Mouse (Mus musculus) lung, postnatal 14 days (tissue): ENCODE results near the gene Magi2.
A peak's percentile ranks its signal among the peaks of the same experiment; 100 is the strongest.
"Not testable (repeated sequence)": the region's sequence is repeated elsewhere in the genome, so short reads cannot be mapped to it uniquely, and the experiment has no call there.

Experiments
- DNase-seq: peaks from one replicate; pipeline ENCODE4 v3.0.0; 2021

Gene Magi2

GRCm38 (mm10) chr5:19465383-19465782, 238.5 kb downstream of the Magi2 start:
- DNase-seq = no peak

GRCm38 (mm10) chr5:19472851-19473439, 246.1 kb downstream of the Magi2 start:
- no peak for DNase-seq

DNA sequence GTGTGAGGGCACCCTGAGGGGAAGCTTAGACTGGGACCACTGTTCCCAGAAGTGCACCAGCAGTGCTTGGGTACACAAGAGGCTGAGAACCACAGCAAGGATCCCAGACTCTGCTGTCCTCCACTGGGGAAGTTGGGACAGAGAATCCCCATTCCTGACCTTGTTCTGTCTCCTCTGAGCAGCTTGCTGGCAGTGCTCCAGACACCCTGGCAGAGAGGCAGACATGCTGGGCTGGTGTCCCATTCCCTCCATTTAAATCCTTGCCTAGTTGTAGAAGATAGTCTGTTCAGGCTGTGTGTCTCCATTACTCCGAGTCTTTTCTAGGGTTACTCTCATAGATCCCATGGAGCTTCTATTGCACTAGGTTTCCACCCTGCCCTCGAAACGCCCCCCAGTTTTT, 256.1 kb downstream of the Magi2 start:
- peak; percentile 35 for DNase-seq

- DNase-seq = no peak
Observed at GRCm38 (mm10) chr5:19487947-19488346, 261.1 kb downstream of the Magi2 start.

- no peak for DNase-seq
Observed at GRCm38 (mm10) chr5:19501005-19501404, 274.2 kb downstream of the Magi2 start.

- no peak for DNase-seq
Observed at GRCm38 (mm10) chr5:19522168-19522567, 295.3 kb downstream of the Magi2 start.

GRCm38 (mm10) chr5:19539348-19539747, 312.5 kb downstream of the Magi2 start:
- DNase-seq = no peak

DNA sequence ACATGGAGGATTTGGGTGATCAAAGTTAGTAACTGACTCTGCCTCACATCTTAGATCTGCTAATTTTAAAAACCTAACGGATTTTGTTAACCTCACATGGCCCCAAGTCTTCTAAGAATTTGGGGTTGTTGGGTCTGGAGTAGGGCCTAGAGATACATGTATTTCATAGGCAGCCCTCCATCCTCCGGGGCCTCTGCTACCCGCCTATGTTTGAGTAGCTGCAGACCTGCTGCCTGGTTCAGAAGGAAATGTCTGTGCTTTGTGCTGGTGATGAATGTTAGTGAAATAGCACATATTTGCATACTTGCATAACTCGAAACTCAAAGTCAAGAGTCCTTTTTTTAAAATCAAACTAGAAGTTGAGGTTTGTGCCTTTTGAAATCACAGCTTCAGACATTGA, 319.6 kb downstream of the Magi2 start:
- DNase-seq = no peak

DNA sequence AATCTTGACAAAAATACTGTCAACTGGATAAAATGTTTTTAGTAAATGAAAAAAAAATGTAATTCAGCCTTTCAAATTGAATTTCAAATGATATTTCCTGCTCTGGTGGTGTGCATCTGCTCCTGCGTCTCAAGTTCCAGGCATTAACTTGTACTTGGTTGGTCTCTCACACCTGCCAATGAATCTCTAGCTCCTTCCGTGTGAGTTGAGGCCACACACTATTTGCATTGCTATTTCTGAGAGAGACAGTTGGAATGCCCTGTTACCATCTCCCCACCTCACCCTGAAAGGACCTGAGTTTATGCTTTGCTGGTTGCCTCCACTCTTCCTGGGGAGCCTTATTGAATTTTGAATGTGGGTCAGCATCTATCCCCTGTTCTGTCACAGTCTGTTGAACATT, 320.1 kb downstream of the Magi2 start:
- DNase-seq = no peak

DNA sequence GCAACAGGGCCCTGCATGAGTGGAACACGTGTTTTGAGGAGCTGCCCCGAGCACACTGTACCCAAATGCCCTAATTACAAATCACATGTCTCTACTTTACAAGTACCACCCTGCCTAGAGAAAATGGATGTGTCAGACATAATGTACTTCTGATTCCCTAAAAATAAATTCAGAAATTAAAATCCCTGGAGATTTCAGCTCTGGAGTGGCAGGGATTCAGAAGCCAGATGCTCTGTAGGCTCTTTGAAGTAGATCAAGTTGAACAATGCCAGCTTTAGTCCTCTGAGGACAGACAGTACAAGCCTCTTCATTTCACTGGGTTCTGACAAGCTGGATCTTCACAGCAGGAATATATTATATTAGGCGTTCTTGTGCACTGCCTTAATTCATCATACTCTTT, 326.7 kb downstream of the Magi2 start:
- no peak for DNase-seq

DNA sequence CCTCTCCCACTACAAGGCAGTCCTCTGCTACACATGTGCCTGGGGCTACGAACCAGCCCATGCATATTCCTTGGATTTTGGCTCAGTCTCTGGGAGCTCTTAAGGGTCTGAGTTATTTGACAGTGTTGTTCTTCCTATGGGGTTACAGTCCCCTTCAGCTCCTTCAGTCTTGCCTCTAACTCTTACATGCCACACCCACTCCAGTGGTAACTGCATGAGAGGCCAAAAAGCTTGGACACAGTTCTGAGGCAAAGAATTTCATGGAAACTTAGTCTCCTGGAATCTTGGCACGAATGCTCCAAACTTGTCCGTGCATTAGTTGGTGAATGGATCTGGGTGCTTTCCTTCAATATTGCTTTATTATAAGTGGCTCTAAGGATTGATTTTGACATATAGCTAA, 338.8 kb downstream of the Magi2 start:
- DNase-seq = no peak

DNA sequence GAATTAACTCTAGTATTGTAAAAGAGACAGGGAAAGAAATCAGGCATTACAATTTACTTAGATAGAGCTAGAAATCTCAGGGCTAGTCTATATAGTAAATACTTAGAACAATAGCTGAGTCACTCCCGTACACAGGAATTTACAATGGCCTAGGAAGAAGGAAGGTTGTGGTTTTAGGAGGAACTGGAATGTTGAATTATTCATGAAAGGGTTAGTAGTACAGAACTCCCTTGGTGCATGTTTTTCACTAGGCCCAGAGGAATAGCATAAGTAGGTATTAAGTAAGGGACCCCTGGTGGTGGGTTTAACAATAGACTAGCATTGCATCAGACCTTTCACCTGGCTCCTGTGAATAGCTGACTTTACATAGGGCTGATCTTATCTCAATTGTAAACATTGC, 339.3 kb downstream of the Magi2 start:
- DNase-seq = not testable (repeated sequence)

GRCm38 (mm10) chr5:19607700-19608099, 380.9 kb downstream of the Magi2 start:
- DNase-seq = no peak

GRCm38 (mm10) chr5:19611788-19612187, 385.0 kb downstream of the Magi2 start:
- DNase-seq = no peak

DNA sequence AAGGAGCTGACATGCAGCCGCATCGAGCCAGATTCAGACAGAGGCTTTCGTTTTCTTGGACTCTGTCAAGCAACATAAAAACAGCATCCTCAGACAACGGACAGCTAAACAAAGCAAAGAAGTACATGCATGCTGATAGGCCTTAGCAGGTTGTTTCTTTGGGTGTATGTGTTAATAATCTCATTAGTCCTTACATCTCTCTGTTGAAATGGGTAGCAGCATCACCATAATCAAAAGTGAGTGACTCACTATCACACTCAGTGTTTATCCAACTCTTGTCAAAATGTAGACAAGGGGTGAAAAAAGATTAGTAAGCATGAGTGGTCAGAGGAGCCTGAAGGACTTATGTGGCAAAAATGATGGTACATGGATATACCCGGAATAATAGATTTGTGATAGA, 394.8 kb downstream of the Magi2 start:
- DNase-seq = no peak

- no peak for DNase-seq
Observed at GRCm38 (mm10) chr5:19633976-19634375, 407.1 kb downstream of the Magi2 start.

- no peak for DNase-seq
Observed at GRCm38 (mm10) chr5:19637789-19638188, 411.0 kb downstream of the Magi2 start.

GRCm38 (mm10) chr5:19655986-19656385, 429.1 kb downstream of the Magi2 start:
- DNase-seq = no peak

DNA sequence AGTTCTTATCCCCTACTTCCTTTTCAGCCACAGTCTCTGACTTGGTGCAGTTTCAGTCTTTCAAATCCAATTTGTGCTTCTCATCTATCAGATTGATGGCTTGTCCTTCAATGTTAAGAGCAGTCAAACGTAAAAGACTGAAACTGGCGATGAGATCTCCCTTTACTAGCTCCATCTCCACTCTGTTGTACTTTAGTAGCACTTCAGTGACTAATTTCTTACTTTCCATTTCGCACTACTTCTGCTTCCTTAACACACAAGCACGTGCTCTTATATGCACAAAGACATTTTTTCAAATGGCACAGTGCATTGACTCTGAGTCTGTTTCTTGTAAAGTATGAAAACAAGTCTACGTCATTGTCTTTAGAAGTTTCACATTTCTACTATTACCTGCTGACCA, 439.6 kb downstream of the Magi2 start:
- no peak for DNase-seq

- no peak for DNase-seq
Observed at GRCm38 (mm10) chr5:19717296-19717695, 490.5 kb downstream of the Magi2 start.

- no peak for DNase-seq
Observed at GRCm38 (mm10) chr5:19726277-19726676, 499.4 kb downstream of the Magi2 start.

- no peak for DNase-seq
Observed at GRCm38 (mm10) chr5:19745376-19745775, 518.5 kb downstream of the Magi2 start.

GRCm38 (mm10) chr5:19745916-19746315, 519.1 kb downstream of the Magi2 start:
- DNase-seq = no peak

GRCm38 (mm10) chr5:19746865-19747514, 520.2 kb downstream of the Magi2 start:
- DNase-seq = no peak

GRCm38 (mm10) chr5:19747631-19748030, 520.8 kb downstream of the Magi2 start:
- DNase-seq = no peak
